Mouse (Mus musculus): ENCODE data around the gene B3galt5. TPM values are rescaled to one million over a fixed set of nuclear protein-coding genes. Genes with fewer than 3 reads are reported as not detected.

B3galt5 gene
- total RNA-seq, 2 experiments from 2014 or later = 0.28 TPM; not detected in 1

GRCm38 (mm10) chr16:96326110-96326999 lies 90.8 kb downstream of the B3galt5 start:
- ATAC-seq (replicated peaks; ENCODE audit: low FRiP score, low TSS enrichment, poor library complexity, severe bottlenecking) = no peak

GRCm38 (mm10) chr16:96327251-96327650 lies 91.7 kb downstream of the B3galt5 start:
- 0 out of 2 replicates have a peak, but pooled peaks have one; percentile 32 for ATAC-seq (replicated peaks; ENCODE audit: low FRiP score, low TSS enrichment, poor library complexity, severe bottlenecking)

DNA sequence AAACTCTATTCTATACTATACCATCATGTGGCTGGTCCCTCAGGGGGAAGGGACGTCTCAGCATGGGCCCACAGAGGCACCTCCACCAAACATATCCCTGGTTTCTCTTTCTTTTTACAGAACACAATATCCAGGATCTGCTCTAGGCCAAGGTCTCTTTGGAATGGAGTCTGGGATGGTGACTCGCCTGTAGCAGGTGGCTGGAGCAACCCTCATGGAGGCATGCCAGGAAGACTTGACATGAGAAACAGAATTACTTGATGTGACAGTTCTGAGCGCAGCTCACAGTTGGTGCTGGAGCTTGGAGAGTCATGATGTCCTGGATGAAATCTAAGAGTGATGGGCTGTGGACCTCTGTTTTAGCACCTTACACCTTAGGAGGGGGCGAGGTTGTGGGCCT lies 104.0 kb downstream of the B3galt5 start:
- no peak for ATAC-seq (replicated peaks; ENCODE audit: low FRiP score, low TSS enrichment, poor library complexity, severe bottlenecking)

- peak; percentile 52; the same call in 1 of the 2 replicates for ATAC-seq (replicated peaks; ENCODE audit: low FRiP score, low TSS enrichment, poor library complexity, severe bottlenecking)
Observed at GRCm38 (mm10) chr16:96341269-96341668, 105.7 kb downstream of the B3galt5 start.

GRCm38 (mm10) chr16:96341945-96342344 lies 106.3 kb downstream of the B3galt5 start:
- no peak for ATAC-seq (replicated peaks; ENCODE audit: low FRiP score, low TSS enrichment, poor library complexity, severe bottlenecking)

- peak; percentile 93 for ATAC-seq (replicated peaks; ENCODE audit: low FRiP score, low TSS enrichment, poor library complexity, severe bottlenecking)
Observed at GRCm38 (mm10) chr16:96345117-96345516, 109.5 kb downstream of the B3galt5 start.

- no peak for ATAC-seq (replicated peaks; ENCODE audit: low FRiP score, low TSS enrichment, poor library complexity, severe bottlenecking)
Observed at GRCm38 (mm10) chr16:96348070-96348469, 112.5 kb downstream of the B3galt5 start.

DNA sequence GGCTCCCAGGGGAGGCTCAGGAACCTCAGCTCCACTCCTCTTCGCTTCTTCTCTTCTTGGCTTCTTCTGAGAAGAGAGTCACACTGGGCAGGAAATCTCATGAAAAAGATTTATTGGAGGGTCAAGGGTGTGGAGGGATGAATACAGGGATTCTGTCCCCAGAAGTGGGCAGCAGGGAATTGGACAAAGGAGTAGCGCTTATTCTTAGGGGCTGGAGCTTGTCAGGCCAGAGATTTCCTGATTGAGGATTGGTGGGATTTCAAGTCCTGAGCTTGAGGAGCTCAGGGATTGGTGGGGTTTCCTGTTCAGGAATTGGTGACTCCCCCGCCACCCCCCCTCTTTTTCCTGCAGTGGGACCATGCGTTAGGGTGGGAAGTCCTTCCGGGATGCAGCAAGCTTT lies 113.2 kb downstream of the B3galt5 start:
- no peak for ATAC-seq (replicated peaks; ENCODE audit: low FRiP score, low TSS enrichment, poor library complexity, severe bottlenecking)

DNA sequence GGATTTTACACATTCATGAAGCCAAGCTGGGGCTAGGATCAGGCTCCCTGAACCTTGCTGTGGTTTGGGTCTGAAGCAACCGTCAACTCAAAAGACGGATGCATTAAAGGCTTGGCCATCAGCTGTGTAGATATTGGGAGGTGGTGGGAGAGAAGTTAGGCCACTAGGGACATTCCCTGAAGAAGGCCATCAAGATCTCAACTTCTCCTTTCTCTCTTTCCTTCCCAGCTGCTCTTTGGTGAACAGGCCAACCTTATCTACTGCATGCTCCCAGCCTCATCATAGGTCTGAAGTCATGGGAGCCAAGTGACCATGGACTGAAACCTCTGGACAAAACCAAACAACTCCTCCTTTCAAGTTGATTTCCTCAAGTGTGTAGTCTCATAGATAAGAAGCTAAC lies 115.9 kb downstream of the B3galt5 start:
- no peak for ATAC-seq (replicated peaks; ENCODE audit: low FRiP score, low TSS enrichment, poor library complexity, severe bottlenecking)

DNA sequence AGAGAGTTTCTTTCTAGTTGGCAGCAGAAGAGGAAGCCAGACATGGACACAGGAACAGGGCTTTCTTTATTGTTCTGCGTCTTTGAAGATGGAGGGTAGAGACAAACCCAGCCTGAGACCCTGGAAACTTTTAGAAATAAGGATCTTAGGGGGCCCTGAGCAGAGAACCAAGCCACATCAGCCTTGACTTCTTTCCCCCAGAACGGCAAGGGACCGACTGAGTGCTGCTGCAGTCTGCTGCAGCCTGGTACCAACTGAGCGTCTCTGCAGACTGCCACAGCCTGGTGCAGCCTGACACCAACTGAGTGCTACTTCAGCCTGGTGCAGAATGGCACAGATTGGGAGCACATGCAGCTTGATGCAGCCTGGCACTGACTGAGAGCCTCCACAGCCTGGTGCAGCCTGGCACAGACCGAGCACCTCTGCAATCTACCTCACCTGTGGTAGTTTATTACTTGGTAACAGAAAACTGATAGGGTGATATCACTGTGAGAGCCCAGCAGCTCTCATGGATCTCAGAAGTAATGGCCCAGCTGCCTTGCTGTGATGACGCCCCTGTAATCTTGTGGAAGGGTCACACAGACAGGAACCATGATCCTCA lies 117.8 kb downstream of the B3galt5 start:
- no peak for ATAC-seq (replicated peaks; ENCODE audit: low FRiP score, low TSS enrichment, poor library complexity, severe bottlenecking)

DNA sequence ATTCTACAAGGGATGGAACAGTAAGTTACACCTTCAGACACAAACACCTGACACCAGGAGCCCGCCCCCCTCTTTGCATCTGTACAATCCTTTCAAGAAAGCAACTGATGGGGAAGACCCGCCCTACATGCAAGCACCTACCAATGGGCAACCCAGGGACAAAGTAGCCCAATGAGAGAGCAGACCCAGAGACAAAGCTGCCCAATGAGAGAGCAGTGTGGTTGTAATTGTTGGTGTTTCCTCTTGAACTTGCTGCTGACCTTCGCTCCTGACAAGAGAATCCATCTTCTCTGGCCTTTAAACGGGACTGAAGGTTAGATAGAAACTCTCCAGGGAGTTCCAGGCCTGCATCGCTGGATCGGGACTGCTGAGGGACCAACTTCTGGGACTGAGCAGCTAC lies 118.4 kb downstream of the B3galt5 start:
- 0 out of 2 replicates have a peak, but pooled peaks have one; percentile 22 for ATAC-seq (replicated peaks; ENCODE audit: low FRiP score, low TSS enrichment, poor library complexity, severe bottlenecking)

DNA sequence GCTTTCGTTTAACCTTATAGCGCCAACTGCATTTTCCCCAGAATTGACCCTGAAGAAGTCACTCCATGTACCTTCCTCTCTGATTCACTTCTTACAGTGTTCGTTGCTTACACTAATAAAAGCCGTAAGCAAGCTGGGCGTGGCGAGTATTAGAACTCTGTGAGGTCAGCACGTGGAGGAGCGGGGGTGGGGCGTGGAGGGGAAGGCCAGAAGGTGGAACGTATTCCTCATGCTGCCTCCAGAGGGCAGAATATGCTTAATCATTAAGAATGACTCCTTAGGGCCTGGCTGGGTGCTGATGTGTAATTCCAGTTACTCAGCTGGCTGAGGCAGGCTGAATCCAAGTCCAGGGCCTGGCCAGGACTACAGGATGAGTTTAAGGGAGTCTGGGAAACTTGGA lies 122.3 kb downstream of the B3galt5 start:
- peak; percentile 100 for ATAC-seq (replicated peaks; ENCODE audit: low FRiP score, low TSS enrichment, poor library complexity, severe bottlenecking)

- ATAC-seq (replicated peaks; ENCODE audit: low FRiP score, low TSS enrichment, poor library complexity, severe bottlenecking) = no peak
Observed at GRCm38 (mm10) chr16:96361305-96362124, 125.9 kb downstream of the B3galt5 start.

DNA sequence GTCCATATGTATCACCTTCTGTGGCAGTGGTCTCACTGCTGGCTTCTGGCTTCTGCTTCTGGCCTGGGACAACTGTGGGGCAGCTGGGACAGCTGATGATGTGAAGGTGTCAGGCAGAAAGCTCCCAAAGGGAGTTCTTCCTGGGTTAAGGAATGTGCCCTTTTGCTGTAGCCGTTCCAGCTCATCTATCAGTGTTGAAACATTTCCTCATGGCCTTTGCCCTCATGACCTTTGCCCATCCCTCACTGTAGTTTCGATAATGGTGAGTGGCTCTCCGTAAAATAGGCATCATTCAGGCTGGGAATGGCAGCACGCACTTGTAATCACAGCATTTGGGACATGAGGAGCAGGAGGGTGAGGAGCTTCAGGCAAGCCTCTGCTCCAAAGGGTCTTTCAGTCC lies 127.3 kb downstream of the B3galt5 start:
- ATAC-seq (replicated peaks; ENCODE audit: low FRiP score, low TSS enrichment, poor library complexity, severe bottlenecking) = no peak

GRCm38 (mm10) chr16:96363277-96363676 lies 127.7 kb downstream of the B3galt5 start:
- ATAC-seq (replicated peaks; ENCODE audit: low FRiP score, low TSS enrichment, poor library complexity, severe bottlenecking) = no peak

GRCm38 (mm10) chr16:96364870-96365269 lies 129.3 kb downstream of the B3galt5 start:
- ATAC-seq (replicated peaks; ENCODE audit: low FRiP score, low TSS enrichment, poor library complexity, severe bottlenecking) = no peak

Data from megakaryocyte-erythroid progenitor cell, adult 5-6 weeks (primary cell).